Mouse (Mus musculus) cerebellum, postnatal 4 days (tissue): ENCODE data around the gene Xrcc5.

Experiments
- DNase-seq, 2 experiments: peaks; one replicate each; pipeline ENCODE4 v3.0.0; 2022; ENCODE audit warnings: low spot score in 2 of 2, mixed read lengths in 1 of 2

The Xrcc5 gene

GRCm38 (mm10) chr1:72390420-72390819 lies 83.2 kb downstream of the Xrcc5 start:
- no peak for DNase-seq

DNA sequence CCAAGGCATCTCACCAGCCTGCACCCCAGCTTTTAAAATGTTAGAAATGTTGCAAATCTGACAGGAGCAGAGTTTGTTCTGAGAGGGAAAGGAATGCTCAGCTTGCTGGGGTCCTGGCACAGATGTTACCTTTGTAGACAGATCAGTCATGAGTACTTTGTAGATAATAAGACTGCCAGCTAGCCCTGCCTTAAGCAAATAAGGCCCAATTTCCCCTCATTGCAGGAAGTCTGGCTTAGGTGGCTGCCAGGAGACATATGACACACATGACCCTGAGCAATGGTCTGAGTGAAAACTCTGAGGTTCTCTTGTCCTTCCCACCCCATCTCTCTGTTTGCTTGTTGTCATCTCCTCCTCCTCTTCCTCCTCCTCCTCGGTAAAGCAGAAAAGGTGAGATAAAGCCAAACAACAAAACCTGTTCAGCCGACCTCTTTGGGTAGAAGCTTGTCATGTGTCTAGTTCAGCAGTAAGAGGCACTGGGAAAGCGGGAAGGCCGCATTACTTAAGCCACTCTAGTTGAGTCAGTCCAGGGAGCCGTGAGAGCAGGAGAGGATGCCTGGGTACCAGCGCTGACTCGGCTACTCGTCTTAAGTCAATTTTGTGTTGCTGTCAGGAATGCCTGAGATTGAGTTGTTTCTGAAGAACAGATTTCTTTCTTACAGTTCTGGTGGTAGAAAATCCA lies 92.6 kb downstream of the Xrcc5 start:
- no peak for DNase-seq

DNA sequence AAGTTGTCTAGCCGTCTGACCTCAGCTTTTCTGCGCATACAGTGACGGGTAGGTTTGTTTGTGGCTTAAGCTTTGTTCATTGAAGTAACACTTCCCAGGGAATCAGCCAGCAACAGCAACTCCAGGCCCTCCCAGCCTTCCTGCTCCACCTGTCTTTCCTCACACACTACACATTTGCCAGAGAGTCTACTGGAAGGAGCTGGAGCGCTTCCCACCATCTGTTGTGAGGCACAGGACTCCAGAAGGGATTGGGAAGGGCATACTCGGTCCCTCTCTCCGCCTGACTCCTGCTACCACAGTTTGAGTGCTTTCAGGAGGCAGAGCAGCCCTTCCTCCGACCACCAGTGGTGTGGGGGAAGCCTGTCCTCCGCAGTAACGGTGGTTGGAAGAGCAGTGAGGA lies 93.4 kb downstream of the Xrcc5 start:
- DNase-seq: peak in 1 of 2 experiments; percentile 60

GRCm38 (mm10) chr1:72401331-72402069 lies 94.3 kb downstream of the Xrcc5 start:
- no peak for DNase-seq

DNA sequence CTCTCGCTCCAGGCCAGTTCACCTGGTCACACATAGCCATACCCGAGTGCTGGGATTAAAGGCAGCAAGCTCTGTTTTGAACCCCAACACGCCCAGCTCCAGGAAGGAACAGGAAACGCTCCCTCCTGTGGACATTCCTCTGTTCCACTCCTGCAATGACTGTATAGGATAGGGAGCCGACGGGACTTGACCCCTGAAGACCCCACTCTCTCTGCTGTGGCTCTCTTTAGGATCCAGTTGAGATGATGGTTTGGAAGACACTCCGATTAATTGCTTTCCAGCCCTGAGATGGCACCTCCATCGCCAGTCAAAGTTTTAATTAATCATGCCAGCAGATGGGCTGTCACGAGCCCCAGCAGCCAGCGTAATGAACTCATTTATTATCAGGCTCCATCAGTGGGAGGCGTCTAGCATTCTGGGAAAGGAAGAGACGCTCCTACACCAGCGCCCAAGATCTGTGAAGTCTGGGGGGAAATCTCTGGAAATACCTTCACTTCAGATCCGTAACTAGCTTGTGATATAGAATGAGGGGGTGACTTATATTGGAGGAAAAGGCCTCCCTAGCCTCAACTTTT lies 99.4 kb downstream of the Xrcc5 start:
- no peak for DNase-seq

DNA sequence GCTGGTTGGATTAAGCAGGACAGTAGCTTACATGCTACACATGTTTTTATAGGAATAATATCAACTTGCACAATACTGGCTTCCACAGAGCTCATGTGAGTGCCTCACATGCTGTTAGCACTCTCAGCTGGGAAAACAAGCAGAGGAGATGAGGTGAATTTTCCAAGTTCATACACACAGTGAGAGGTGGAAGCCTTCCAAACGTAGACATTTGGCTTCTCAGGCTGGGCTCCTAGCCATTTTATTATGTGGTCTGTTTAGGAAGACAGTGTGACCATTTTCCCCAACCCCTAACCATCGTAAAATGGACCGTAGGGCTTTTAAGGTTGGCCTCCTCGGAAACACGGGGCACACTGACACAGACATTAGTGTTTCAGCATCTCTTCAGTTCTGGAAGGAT lies 102.7 kb downstream of the Xrcc5 start:
- DNase-seq: peak in 1 of 2 experiments; percentile 31

DNA sequence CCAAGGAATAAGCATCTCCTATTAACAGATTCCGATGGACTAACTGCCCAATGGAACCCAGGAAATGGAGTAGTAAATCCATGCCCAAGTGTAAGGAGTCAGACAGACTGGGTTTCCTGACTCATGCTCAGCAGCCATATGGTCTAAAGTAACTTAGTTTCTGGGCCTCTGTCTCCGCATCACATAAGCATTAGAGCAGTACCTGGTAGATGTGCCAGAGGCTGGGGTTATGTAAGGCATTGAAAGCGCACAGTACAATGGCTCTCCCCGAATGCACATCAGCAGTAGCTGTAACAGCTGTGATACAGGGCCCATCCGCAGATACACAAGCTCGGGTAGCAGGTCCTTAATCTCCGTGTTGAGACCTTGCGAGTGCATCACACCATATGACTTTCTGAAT lies 103.9 kb downstream of the Xrcc5 start:
- DNase-seq: no peak

DNA sequence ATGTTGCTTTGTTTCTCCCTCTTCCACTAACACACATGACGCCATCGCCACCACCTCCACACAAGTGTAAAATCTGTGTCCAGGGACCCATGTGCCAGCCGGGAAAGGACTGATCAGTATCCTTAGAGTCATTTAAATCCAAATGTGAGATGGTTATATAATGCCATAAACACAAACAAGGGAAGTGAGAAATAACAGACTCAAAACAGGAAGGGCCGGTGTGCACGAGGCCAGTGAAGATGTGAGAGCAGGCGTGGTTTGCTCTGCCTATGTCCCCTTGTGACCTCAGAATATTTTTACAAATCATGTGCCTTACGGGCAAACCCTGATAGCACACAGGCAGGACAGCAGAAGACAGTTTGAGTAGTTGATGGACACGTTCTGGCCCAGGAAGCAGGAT lies 106.0 kb downstream of the Xrcc5 start:
- no peak for DNase-seq

GRCm38 (mm10) chr1:72414133-72414532 lies 106.9 kb downstream of the Xrcc5 start:
- peak in 1 of 2 experiments; percentile 16 for DNase-seq

- peak in 1 of 2 experiments; percentile 18 for DNase-seq
Measured at GRCm38 (mm10) chr1:72414561-72415253, 107.5 kb downstream of the Xrcc5 start.

DNA sequence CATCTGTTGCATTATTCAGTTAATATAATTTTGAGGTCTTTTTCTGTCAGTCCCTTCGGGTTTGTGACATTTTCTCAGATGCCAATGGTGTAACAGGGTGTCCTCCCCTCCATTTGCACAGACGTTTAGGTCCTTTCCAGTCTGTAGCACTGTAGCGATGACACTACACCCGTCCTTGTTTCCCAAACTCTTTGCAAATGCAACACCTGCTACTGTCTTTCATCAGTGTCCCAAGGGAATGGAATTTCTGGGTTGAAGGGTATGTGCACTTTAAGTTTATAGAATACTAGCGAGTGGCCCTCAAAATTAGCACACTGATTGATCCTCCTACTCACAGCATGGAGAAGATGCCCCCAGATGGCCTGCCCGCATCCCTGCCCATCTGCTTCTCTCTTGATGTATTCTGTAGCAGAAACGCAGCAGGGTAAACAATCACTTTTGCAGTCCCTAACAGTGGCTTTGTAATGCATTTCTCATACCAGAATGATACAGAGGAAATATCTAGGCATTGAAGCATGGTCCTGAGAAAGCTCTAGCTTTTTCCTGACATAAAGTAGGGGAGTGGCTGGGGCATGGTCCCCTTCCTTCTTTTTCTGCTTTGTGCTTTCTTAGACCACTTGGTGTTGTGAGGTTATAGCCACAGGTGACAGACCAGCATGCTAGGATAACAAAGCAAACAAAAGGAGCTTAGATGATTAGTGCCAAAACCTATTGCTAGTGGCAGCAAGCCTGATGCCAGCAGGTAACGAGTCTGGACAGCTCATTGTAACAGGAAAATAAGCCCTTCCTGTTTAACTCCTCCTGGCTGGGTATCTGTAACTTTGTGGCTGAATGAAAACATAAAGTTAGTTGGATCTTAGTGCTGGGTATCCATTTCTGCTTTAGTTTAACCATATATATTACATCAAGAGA lies 111.8 kb downstream of the Xrcc5 start:
- peak in 1 of 2 experiments; percentile 15 for DNase-seq

DNA sequence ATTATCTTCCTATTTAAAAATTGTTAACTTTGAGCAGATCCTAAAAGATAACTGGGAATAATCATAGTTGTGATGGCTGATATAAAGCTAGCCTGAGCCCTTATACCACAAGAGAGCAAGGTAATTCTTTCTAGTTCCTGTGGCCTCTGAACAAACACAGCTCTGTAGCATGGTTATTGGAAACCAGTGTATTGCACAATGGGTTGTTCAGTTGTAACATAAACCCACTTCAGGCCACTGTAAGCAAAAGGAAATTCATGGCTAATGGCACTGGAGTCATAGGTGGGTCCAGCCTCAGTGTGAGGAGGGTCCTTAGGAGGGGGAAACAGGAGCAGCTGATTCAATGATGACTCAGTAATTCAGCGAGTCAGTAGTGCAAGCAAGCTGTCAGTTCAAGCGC lies 113.0 kb downstream of the Xrcc5 start:
- DNase-seq: no peak

DNA sequence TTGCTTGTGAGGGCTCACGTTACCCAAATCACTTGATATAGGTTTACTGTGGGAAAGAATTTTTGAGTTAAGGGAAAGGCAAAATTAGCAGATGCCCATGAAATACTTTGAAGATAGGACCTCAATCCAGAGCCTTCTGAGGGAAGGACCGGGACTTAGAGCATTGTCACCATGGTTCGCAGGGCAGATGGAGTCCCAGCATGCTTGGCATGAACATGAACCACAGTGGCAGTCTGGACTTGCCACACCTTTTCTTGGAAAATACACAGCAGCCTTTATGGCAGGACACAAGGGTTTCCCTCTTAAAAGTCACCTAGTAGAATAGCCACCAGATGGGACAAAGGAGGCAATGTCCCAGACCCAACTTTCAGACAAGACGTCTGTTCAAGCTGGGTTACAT lies 114.9 kb downstream of the Xrcc5 start:
- peak in 1 of 2 experiments; percentile 43 for DNase-seq

GRCm38 (mm10) chr1:72426456-72426855 lies 119.2 kb downstream of the Xrcc5 start:
- no peak for DNase-seq

GRCm38 (mm10) chr1:72428526-72428925 lies 121.3 kb downstream of the Xrcc5 start:
- no peak for DNase-seq

GRCm38 (mm10) chr1:72429107-72429807 lies 122.0 kb downstream of the Xrcc5 start:
- DNase-seq: no peak

DNA sequence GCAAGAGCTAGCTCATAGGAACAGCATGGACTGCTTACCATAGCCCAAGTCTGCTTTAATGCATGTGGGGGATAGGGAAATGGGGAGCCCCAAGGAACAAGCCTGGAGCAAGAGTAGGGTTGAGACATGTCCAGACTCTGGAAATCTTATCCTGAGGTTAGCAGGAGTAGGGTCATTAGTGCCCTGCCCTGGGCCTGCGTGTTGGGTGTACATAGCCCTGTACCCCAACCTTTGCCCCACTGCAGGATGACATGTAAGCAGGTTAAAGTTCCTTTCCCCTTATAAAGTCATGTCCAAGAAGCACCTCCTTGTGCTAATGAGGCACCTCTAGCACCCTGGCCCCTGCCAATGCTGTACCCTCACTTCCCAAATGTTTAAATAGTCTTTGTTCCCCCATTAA lies 125.4 kb downstream of the Xrcc5 start:
- DNase-seq: no peak

DNA sequence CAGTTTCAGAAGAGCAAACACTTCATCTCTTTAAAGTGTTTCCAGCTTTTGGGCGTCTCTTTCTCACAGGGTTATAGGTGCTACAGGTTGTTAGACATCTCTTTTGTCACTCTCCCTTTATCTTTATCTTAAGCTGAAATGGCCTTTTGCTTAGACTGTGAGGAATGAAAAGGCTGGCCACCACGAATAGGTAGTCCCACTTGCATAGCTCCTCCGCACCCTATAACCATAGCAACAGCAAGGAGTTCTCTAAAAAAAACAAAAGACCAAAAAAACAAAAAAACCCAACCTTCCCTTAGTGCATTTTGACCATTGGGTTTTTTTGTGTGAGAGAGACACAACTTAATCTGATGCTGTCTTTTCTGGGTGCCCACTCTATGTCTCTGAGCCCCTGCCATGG lies 127.3 kb downstream of the Xrcc5 start:
- DNase-seq: no peak

GRCm38 (mm10) chr1:72436967-72437366 lies 129.7 kb downstream of the Xrcc5 start:
- no peak for DNase-seq

DNA sequence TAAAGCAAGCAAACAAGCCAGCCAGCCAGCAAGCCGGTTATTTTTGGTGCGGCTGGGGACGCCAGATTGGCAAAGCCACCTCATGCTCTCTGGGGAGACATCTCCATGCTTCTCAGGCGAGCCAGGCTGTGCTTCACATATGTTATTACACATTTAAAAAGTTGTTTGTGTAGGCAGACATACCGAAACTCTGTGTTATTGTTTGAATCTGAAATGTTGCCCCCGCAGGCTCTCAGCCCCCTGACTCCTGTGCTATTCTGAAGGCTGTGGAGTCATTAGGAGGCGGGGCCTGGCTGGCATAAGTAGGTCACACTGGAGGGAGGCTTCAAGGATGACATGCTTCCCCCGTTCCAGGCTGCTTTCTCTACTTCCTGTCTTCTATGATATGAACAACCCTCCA lies 131.9 kb downstream of the Xrcc5 start:
- peak in 1 of 2 experiments; percentile 24 for DNase-seq

- DNase-seq: no peak
Measured at GRCm38 (mm10) chr1:72442747-72443146, 135.5 kb downstream of the Xrcc5 start.
